Mouse (Mus musculus) 3134 (cell line): ENCODE results near the gene Gm9936.
A peak's percentile ranks its signal among the peaks of the same experiment; 100 is the strongest.
"Not testable (repeated sequence)": the region's sequence is repeated elsewhere in the genome, so short reads cannot be mapped to it uniquely, and the experiment has no call there.

ENCODE experiments used
- DNase-seq: peaks from one replicate; pipeline ENCODE4 v3.0.0-alpha.2; 2011; ENCODE audit warnings: low spot score; ENCODE audit not compliant: insufficient read length; ENCODE audit errors: extremely low read depth

Gene Gm9936

DNA sequence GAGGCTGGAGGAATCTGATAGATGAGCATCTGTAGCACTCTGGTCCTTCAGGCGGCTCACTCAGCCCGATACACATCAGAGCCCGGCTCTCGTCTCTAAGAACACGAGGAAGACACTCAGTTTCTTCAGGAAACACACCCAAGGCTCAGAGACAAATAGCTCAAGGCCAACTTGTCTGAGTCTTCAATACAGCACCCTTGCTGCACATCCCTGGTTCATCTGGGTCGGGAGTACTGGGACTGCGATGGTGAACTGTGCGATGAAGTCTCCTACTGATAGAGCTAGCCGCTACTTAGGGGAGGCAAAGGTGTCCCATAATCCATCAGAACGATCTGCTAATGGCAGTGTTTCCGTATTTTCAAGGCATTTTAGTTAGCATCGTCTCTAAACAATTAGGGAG, at the start of gene Gm9936:
Gm9936 (minus strand) TSS at position 101 of the 400 bp plus-strand sequence.
- no peak for DNase-seq

- DNase-seq: no peak
These were observed 43.9 kb upstream of the Gm9936 start for GRCm38 (mm10) chr5:114902413-114902812.

GRCm38 (mm10) chr5:114898857-114899256, 40.4 kb upstream of the Gm9936 start:
- no peak for DNase-seq

DNA sequence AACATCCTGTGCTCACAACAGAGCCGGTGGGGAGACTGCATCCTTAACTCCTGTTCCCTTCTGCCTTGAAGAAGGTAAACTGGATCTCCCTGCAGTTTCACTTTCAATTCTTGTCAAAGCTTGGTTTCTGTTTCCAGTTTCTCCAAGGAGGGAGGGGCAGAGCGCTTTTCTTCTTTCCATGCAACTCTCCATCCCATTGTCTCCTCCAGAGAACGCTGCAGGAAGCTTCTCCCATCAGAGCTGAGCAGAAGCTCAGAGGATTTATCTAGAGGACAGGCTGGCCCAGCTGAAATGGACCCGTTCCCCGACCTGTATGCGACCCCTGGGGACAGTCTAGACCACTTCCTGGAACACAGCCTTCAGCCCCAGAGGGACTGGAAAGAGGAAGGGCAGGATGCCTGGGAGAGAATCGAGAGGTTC, 38.9 kb upstream of the Gm9936 start:
- peak; percentile 17 for DNase-seq

DNA sequence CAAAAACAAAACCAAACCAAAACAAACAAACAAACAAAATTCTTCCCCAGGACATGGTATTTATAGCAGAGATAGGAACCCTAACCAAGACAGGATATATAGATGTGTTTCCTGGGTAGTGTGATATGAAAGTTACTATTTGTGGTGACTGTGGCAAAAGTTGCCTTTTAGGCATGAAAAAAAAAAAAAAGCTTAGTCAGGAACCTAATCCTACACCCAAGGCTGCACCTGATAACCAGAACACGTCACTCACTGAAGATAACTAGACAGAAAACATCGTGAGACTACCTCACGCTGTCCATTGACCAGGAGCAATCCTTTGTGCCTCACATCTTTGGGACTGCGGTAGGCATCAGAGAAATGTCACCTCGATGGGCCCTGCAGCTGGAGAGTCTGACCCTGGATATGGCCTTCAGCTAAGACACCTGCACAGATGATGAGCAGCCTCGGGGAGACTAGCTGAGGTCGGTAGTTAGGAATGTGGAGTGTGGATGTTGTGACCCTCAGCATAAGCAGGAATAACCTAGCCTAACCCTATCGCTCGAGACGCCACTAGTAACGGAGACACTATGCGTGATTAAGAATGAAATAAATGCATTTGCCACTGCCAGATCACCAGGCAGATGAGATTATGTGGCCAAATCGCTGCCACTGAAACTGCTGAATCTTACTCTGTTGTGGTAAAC, 38.3 kb upstream of the Gm9936 start, which contains the start of gene Oasl2:
Oasl2 (plus strand) TSS at position 249 of the 686 bp plus-strand sequence.
- DNase-seq: no peak

DNA sequence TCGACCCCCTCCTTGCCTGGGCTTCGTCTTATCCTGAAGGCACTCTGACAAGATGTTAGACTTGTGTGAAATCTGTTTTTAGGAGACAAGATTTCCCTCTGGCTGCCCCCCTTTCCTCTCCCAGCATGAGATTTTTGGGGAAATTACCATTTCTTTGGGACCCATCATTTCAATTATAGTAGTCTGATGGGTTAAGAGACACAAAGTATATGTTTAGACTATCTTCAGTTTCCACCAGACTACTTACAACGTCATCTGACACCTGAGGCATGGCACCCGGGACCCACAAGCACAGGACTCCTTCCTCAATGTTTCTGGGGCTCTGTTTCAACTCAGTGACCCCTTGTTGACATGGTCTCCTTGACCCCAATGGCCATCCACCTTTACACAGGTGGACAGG, 37.1 kb upstream of the Gm9936 start:
- no peak for DNase-seq

DNA sequence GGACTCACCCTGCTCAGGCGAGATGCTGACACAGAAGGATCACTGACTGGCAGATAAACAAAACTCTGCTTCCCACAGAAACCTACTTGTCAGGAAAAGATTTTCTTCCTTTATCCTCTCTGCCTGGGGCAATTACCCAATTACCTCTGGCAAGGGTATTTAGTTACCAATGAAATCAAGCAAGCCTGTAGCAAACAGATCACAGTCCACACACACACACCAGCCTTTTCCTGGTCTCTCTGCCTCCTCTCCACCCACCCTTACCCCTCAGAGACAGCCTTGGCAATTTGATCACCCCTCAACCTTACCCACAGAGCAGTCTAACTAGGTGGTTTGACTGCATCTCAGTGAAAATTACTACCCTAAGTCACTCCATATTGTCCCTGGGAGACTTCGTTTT, 30.5 kb upstream of the Gm9936 start:
- DNase-seq: no peak

- no peak for DNase-seq
These were observed 28.3 kb upstream of the Gm9936 start for GRCm38 (mm10) chr5:114886801-114887200.

DNA sequence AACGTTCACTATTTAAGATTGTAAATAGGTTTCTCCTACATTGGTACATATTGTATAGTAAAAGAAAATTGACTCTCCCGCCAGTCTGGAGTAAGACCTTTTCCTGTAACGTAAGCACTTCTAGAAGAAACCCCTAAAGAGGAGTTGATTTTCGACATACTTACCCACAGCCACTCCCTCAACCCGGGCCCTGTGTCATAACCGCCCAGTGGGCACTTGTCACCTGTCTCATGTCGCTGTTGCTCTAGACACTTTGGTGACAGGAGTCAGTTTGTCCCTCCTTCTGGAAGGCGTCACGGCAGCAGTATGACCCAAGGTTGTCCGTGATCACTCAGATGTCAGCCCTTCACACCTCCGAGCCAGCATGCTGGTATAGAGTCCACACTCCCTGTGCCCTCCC, 24.5 kb upstream of the Gm9936 start:
- DNase-seq: no peak

DNA sequence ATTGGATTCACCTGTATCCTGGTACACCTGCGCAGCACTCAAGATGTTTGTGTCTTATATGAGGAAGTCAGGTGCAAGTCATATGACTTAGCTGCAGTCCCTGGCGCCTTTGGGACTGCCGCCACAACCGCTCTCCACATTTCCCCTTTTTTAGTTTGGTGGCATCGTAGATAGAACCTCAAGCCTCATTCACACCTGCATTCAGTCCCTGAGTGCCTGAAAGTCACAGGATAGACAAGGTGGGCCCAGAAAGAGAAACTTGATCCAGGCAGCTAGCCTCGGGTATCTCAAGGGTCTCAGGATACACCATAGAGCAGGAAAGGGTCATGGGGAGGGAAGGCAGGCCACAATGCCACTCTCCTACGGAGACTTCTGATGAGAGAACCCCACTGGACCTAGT, 23.8 kb upstream of the Gm9936 start:
- not testable (repeated sequence) for DNase-seq

DNA sequence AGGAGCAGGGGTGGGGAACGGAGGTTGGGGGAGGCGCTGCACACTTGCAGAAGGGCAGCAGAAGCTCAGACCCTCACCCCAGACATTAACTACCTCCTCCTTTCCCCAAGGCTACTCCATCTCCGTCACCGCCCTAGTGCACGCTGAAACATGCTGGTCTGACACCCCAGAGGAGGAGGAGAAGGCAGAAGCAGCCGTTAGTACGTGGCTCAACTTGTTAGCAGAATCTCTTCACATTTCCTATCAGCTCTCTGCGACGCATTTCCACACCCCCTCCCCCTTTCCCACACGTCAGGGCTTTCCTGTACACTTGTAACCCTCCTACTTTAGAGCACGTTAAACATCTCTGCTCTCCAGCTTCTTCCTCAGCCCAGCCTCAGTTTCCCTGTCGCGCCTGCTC, 20.9 kb upstream of the Gm9936 start:
- no peak for DNase-seq

DNA sequence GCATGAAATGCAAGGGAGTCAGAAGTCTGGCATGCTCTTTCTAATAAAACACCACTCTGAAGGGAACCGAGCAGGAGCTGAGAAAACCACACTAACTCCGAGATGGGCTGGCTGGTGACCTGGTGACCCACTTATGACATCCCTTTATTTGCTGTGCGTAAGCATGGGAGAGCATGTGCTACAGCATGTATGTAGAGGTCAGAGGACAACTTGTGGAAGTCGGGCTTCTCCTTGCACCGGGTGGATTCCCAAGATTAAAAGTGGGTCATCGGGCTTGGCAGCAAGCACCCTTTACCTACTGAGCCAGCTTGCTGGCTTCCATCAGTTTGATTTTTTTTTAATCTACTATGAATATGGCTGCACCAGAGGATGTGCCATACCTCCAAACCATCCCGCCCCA, 19.0 kb upstream of the Gm9936 start:
- DNase-seq: no peak

- no peak for DNase-seq
These were observed 17.8 kb upstream of the Gm9936 start for GRCm38 (mm10) chr5:114876331-114876730.

DNA sequence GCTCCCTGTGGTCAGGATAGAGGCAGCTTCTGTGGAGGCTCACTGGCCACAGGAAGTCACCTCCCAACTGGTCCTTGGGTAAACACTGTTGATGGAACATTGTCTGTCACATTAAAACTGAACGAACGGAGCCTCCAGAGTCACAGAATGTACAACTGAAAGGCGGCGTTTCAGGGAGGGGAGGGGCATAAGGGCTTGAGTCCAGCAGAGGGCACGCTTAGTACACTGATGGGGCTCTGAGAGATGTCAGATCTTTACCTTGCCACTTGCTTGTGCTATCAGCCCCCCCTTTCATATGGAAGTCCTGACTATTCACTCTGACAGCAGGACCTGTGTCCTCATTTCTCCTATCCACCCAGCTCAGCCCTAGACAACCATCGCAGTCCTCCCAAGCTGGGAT, 17.4 kb upstream of the Gm9936 start:
- no peak for DNase-seq

DNA sequence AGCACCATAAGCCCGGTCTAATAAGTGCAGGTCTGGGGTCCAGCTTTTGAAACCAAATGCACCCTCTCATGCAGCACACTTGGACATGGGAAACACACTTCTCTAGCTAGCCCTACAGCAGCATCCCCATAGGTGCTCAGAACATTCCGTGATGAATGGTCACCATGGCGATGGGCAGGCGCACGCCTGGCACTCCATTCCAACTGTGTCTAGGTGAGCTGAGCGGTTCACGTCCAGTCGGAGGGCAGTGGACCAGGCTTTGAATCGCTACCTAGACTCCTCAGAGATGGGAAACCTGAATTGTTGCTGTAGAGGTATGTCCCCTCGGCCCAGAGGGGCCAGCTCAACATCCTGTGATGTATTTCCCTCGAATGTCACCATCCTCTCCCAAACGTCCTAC, 6.8 kb upstream of the Gm9936 start:
- DNase-seq: no peak

- no peak for DNase-seq
These were observed 6.3 kb upstream of the Gm9936 start for GRCm38 (mm10) chr5:114864813-114865212.

DNA sequence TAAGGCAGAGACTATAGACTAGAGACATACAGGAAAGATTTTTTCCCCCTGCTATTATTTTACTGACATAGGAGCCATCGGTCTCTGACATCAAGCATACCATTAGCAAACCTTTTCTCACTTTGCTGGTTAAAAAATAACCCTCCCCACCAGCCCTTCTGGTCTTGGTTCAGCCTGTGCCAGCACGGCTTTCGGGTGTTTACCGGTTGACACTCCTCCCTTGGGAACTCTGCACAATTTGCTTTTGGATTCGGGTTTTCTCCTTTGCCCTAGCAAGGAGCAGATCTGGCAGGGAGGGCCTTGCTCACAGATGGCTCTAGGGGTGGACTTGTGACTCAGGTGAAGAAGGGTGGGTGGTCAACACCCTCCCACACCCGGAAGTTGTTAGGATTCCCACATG, 3.2 kb upstream of the Gm9936 start:
- DNase-seq: no peak

GRCm38 (mm10) chr5:114859253-114859652, 771 bp upstream of the Gm9936 start:
- peak; percentile 58 for DNase-seq

GRCm38 (mm10) chr5:114853364-114853763, 5.1 kb downstream of the Gm9936 start, which contains the start of gene 4930519G04Rik:
Gene 4930519G04Rik, plus strand, starts transcription at chr5:114853664.
- DNase-seq: not testable (repeated sequence)

GRCm38 (mm10) chr5:114851565-114852236, 6.8 kb downstream of the Gm9936 start:
- no peak for DNase-seq

DNA sequence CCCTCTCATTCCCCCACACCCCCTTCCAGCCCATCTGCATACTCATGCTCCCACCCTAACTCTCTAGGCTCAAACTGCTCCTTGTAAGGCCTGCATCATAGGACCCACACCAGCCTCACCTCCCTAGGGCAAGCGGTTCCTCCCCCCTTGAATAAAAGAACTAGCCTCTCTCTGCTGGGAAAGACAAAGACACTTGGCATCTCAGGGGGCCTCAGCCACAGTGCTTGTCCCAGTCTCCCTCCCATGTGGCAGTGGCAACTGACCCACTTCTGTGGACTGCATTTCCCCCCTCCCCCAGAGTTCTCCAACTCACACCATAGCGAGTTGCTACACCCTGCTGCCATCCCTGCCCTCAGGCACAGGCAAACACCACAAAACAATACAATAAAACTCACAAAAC, 14.1 kb downstream of the Gm9936 start:
- not testable (repeated sequence) for DNase-seq

GRCm38 (mm10) chr5:114842674-114843073, 15.8 kb downstream of the Gm9936 start:
- no peak for DNase-seq
